In the genomic region with DNA sequence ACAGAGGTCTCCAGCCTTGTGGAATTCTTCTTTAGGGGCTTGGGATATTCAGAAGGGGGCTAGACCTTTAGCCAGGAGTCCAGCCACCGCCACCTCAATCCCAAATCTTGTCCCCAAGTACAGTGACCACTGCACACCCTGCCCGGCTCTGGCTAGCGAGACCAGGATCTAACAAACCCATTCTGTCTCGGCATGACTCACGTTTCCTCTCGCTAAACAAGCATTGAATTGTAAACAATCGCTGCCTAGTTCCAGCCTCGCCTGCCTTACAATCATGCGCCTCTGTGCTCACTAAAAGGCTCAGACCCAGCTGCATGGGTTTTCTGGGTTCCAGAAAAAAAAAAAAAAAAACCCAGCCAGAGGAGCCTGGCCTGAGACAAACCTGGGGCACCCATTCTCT, we compare ENCODE assay signal across 8 mouse cellular contexts. TPM values are rescaled to one million over a fixed set of nuclear protein-coding genes. Genes with fewer than 3 reads are reported as not detected.
DNase-seq lines count a peak whose midpoint lies in the region; ATAC-seq and TF ChIP-seq lines count a peak whose summit lies in the region.

No protein-coding gene starts in this region.

- no peak overlapping the region for H3K4me3 ChIP-seq in left cerebral cortex, adult 2 months
- no peak overlapping the region for H3K4me3 ChIP-seq in forebrain, embryonic 14.5 days (ENCODE audit: low read depth, low read length)
- H3K4me3 ChIP-seq in limb, embryonic 10.5 days: no peak overlapping the region
- H3K4me3 ChIP-seq in olfactory bulb, adult 2 months (ENCODE audit: insufficient read depth, low read depth, low read length): no peak overlapping the region

- WGBS in forebrain, embryonic 14.5 days: 34% methylated on average over 9 of the region's 9 CpGs
- 52% methylated on average over 9 of the region's 9 CpGs for WGBS in limb, embryonic 10.5 days
- 6% methylated on average over 9 of the region's 9 CpGs for WGBS in olfactory bulb, adult 2 months

- H3K9ac ChIP-seq in forebrain, embryonic 14.5 days (ENCODE audit: low read length): no peak overlapping the region

- H3K4me1 ChIP-seq in forebrain, embryonic 14.5 days (ENCODE audit: control insufficient read depth, insufficient read depth, low read length): no peaks in the 10 kb centered on the region
- no peaks in the 10 kb centered on the region for H3K4me1 ChIP-seq in limb, embryonic 10.5 days
- peaks cover 20% of the 10 kb centered on the region for H3K4me1 ChIP-seq in olfactory bulb, adult 2 months (ENCODE audit: control insufficient read depth, insufficient read depth, low read length)

- no peak overlapping the region for H3K4me2 ChIP-seq in forebrain, embryonic 14.5 days (ENCODE audit: low read length)

- intact Hi-C loops in left cerebral cortex, adult 2 months (cut with DNase I): no loop called here
- intact Hi-C loops in left cerebral cortex, postnatal 4 days (cut with DNase I): no loop called here

- peaks cover 14% of the 10 kb centered on the region for H3K36me3 ChIP-seq in forebrain, embryonic 14.5 days (ENCODE audit: control insufficient read depth, insufficient read depth, low read length)
- peaks cover 23% of the 10 kb centered on the region for H3K36me3 ChIP-seq in limb, embryonic 10.5 days

- peak overlapping the region; percentile 83 for H3K27ac ChIP-seq in left cerebral cortex, adult 2 months
- peak overlapping the region; percentile 39; the same call in 1 of the 2 replicates for H3K27ac ChIP-seq in forebrain, embryonic 14.5 days (ENCODE audit: low read depth, low read length)
- peak overlapping the region; percentile 50; the same call in 1 of the 2 replicates for H3K27ac ChIP-seq in limb, embryonic 10.5 days
- peak overlapping the region; percentile 93 for H3K27ac ChIP-seq in olfactory bulb, adult 2 months (ENCODE audit: insufficient read depth, low read depth, low read length)

- no peaks in the 10 kb centered on the region for H3K9me3 ChIP-seq in forebrain, embryonic 14.5 days (replicated peaks; ENCODE audit: control insufficient read depth, low read length)
- no peaks in the 10 kb centered on the region for H3K9me3 ChIP-seq in limb, embryonic 10.5 days (replicated peaks)

- H3K27me3 ChIP-seq in forebrain, embryonic 14.5 days (replicated peaks; ENCODE audit: control insufficient read depth, insufficient read depth, low read length): no peaks in the 10 kb centered on the region
- no peaks in the 10 kb centered on the region for H3K27me3 ChIP-seq in limb, embryonic 10.5 days (ENCODE audit: low read depth, poor library complexity, severe bottlenecking)

- DNase-seq in left cerebral cortex, adult 2 months (ENCODE audit: extremely low spot score in 1 of 2, low spot score in 2 of 2): no peak
- DNase-seq in left cerebral cortex, postnatal 4 days: no peak
- peak; percentile 49 for DNase-seq in forebrain, embryonic 14.5 days (ENCODE audit: low spot score)
- no peak for DNase-seq in limb, embryonic 10.5 days (ENCODE audit: low spot score)
- no peak for DNase-seq in embryo, embryonic 10.5 days (ENCODE audit: low spot score)
- DNase-seq in urinary bladder, postnatal 4 days (ENCODE audit: low spot score in 2 of 2): no peak

- TF ChIP-seq CTCF in left cerebral cortex, adult 2 months (IDR thresholded peaks at IDR 0.05): no peak
- TF ChIP-seq CTCF in olfactory bulb, adult 2 months (IDR thresholded peaks at IDR 0.05; ENCODE audit: insufficient read depth, low read depth, low read length): no peak

- no peak for TF ChIP-seq POLR2A in olfactory bulb, adult 2 months (IDR thresholded peaks at IDR 0.05; ENCODE audit: insufficient read depth, low read depth, low read length)

- ATAC-seq in forebrain, embryonic 14.5 days: 0 out of 2 replicates have a peak, but pooled peaks have one; percentile 25
- no peak for ATAC-seq in megakaryocyte, adult 5-6 weeks (ENCODE audit: poor library complexity, severe bottlenecking)

RNA-seq across cellular contexts. Expression of a gene that starts 12.2 kb away (rescaled TPM):
- total RNA-seq in left cerebral cortex, adult 2 months (2021): 100 to 1,000 TPM; 147 TPM
- 100 to 1,000 TPM; 134 to 140 TPM for total RNA-seq in left cerebral cortex, postnatal 4 days (2021)
- 89.3 and 101 TPM in 2 replicates for polyA plus RNA-seq in forebrain, embryonic 14.5 days (2014; fragmentation: Nextera tagmentation; extraction: Ambion mirVana)
- polyA plus RNA-seq in limb, embryonic 10.5 days (2016; fragmentation: Nextera tagmentation; extraction: Ambion mirVana): 175 and 189 TPM in 2 replicates
- 149 TPM in 1 of 2 replicates, not detected in the other for polyA plus RNA-seq in olfactory bulb, adult 2 months (2012; ENCODE audit: insufficient read depth, insufficient read length, low replicate concordance, missing spikeins)
- 33.7 and 43.6 TPM in 2 replicates for total RNA-seq in megakaryocyte, adult 5-6 weeks (2015)
- 79.9 and 111 TPM in 2 replicates for total RNA-seq in megakaryocyte, adult 5-6 weeks (2017)

RNA-seq across cellular contexts. Expression of a gene that starts 17.5 kb away (rescaled TPM):
- 10 to 100 TPM; 27.3 to 30.0 TPM for total RNA-seq in left cerebral cortex, adult 2 months (2021)
- 1 to 10 TPM; 7.3 to 8.5 TPM for total RNA-seq in left cerebral cortex, postnatal 4 days (2021)
- polyA plus RNA-seq in forebrain, embryonic 14.5 days (2014; fragmentation: Nextera tagmentation; extraction: Ambion mirVana): 0.71 and 1.2 TPM in 2 replicates
- 0.48 TPM in 1 of 2 replicates, not detected in the other for polyA plus RNA-seq in limb, embryonic 10.5 days (2016; fragmentation: Nextera tagmentation; extraction: Ambion mirVana)
- polyA plus RNA-seq in olfactory bulb, adult 2 months (2012; ENCODE audit: insufficient read depth, insufficient read length, low replicate concordance, missing spikeins): not detected in 2 replicates
- not detected in 2 replicates for total RNA-seq in megakaryocyte, adult 5-6 weeks (2015)
- not detected in 2 replicates for total RNA-seq in megakaryocyte, adult 5-6 weeks (2017)

Comparison
In these comparisons a context has a peak if more than half of its experiments do, and no peak if none do; other contexts are left out.
1. H3K27ac ChIP-seq: peak in every context shown above with its lines; median percentile 93 in olfactory bulb, adult 2 months; 83 in left cerebral cortex, adult 2 months; 50 in limb, embryonic 10.5 days; 39 in forebrain, embryonic 14.5 days.
2. RNA of a gene that starts 17.5 kb away (total RNA-seq): 27.3 to 30.0 TPM in left cerebral cortex, adult 2 months and 7.3 to 8.5 TPM in left cerebral cortex, postnatal 4 days; not detected in megakaryocyte, adult 5-6 weeks; every median in the first group is over 4 times any median in the second.